Mouse (Mus musculus): ENCODE measurements at regions not wholly inside any gene's neighbourhood (a gene's known extent, or its start where the extent isn't known, plus 50 kb on each side); places are given as distances from the start of the nearest gene placed in this dataset.
A peak's percentile ranks its signal among the peaks of the same experiment; 100 is the strongest.

DNA sequence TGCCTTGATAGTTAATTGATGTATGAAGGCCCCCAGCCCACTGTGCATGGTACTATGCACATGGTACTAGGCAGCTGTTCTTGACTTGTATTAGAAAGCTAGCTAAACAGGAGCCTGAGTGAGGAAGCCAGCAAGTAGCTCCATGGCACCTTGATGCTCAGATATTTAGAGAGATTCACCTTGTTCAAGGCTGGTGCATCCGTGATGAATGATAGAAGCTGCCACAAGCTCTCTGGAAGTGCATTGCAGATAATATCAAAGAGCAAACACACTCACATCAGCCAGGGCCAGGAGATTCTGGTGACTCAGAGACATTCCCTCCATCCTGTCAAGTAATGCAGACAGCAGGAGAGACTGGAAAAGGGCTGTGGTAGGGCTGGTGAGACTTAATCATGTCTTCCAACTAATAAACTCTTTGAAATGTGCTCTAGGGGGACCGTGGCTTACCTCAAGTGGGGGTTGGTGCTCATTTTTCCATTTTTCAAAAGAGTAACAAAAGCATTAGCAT is 166.1 kb downstream of the Qdpr start:
- Histone ChIP-seq H3K4me1 (replicated peaks; ENCODE audit: control insufficient read depth, insufficient read depth, low read length) (peaks cover 4% of the 10 kb centered on the region), H3K4me3 (ENCODE audit: low read length) (no peak overlapping the region), H3K9me3 (ENCODE audit: control insufficient read depth, low read length) (no peaks in the 10 kb centered on the region), H3K9ac (ENCODE audit: low read length) (no peak overlapping the region), H3K27me3 (ENCODE audit: control insufficient read depth, insufficient read depth, low read depth, low read length) (no peaks in the 10 kb centered on the region), H3K36me3 (ENCODE audit: control insufficient read depth, insufficient read depth, low read length) (no peaks in the 10 kb centered on the region), H3K4me2 (ENCODE audit: low read depth, low read length) (no peak overlapping the region), H3K27ac (ENCODE audit: low read length) (no peak overlapping the region)
- WGBS: 50% methylated on average over 2 of the region's 2 CpGs
- ATAC-seq (ENCODE audit: low read depth): no peak

GRCm38 (mm10) chr5:45282207-45282930 is 167.7 kb downstream of the Qdpr start:
- Histone ChIP-seq H3K9ac (ENCODE audit: low read length) (no peak overlapping the region), H3K36me3 (ENCODE audit: control insufficient read depth, insufficient read depth, low read length) (no peaks in the 10 kb centered on the region), H3K4me3 (ENCODE audit: low read length) (no peak overlapping the region), H3K4me1 (replicated peaks; ENCODE audit: control insufficient read depth, insufficient read depth, low read length) (peaks cover 9% of the 10 kb centered on the region), H3K9me3 (ENCODE audit: control insufficient read depth, low read length) (no peaks in the 10 kb centered on the region), H3K27ac (ENCODE audit: low read length) (no peak overlapping the region), H3K4me2 (ENCODE audit: low read depth, low read length) (no peak overlapping the region), H3K27me3 (ENCODE audit: control insufficient read depth, insufficient read depth, low read depth, low read length) (no peaks in the 10 kb centered on the region)
- ATAC-seq (ENCODE audit: low read depth): no peak
- 55% methylated on average over 9 of the region's 9 CpGs for WGBS

GRCm38 (mm10) chr5:45278571-45278970 is 171.5 kb downstream of the Qdpr start:
- ATAC-seq (ENCODE audit: low read depth): peak; percentile 88
- H3K4me2 ChIP-seq (ENCODE audit: low read depth, low read length): peak overlapping the region; percentile 79
- H3K4me3 ChIP-seq (ENCODE audit: low read length): peak overlapping the region; percentile 48
- under 1% methylated on average over 9 of the region's 9 CpGs for WGBS
- H3K27ac ChIP-seq (ENCODE audit: low read length): no peak overlapping the region
- H3K4me1 ChIP-seq (replicated peaks; ENCODE audit: control insufficient read depth, insufficient read depth, low read length): peaks cover 9% of the 10 kb centered on the region
- H3K27me3 ChIP-seq (ENCODE audit: control insufficient read depth, insufficient read depth, low read depth, low read length): no peaks in the 10 kb centered on the region
- H3K9me3 ChIP-seq (ENCODE audit: control insufficient read depth, low read length): no peaks in the 10 kb centered on the region
- no peak overlapping the region for H3K9ac ChIP-seq (ENCODE audit: low read length)
- H3K36me3 ChIP-seq (ENCODE audit: control insufficient read depth, insufficient read depth, low read length): no peaks in the 10 kb centered on the region

DNA sequence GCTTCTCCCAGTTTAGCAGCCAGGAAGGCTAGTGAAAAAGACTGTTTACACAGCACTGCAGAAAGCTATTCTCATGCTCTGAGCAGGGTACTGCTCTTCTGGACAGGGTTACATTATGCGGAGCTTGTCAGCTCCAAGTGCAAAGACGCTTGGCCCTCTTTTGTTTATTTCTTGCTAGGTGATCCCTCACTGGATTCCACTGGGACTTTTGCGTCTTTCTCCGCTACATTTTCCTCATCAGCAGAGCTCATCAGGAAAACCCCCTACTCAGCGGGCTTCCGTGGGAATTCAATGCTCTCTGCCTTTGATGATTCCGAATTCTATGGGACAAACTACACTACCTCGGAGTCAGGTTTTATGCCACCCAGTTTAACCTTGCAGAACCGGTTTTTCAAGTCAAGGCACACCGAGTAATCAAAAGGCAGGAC is 172.0 kb downstream of the Qdpr start:
- ATAC-seq (ENCODE audit: low read depth): peak; percentile 88
- H3K4me3 ChIP-seq (ENCODE audit: low read length): peak overlapping the region; percentile 48
- peak overlapping the region; percentile 33 for H3K27ac ChIP-seq (ENCODE audit: low read length)
- peaks cover 9% of the 10 kb centered on the region for H3K4me1 ChIP-seq (replicated peaks; ENCODE audit: control insufficient read depth, insufficient read depth, low read length)
- H3K27me3 ChIP-seq (ENCODE audit: control insufficient read depth, insufficient read depth, low read depth, low read length): no peaks in the 10 kb centered on the region
- under 1% methylated on average over 10 of the region's 10 CpGs for WGBS
- H3K4me2 ChIP-seq (ENCODE audit: low read depth, low read length): peak overlapping the region; percentile 79
- H3K36me3 ChIP-seq (ENCODE audit: control insufficient read depth, insufficient read depth, low read length): no peaks in the 10 kb centered on the region
- peak overlapping the region; percentile 45; the same call in 1 of the 2 replicates for H3K9ac ChIP-seq (ENCODE audit: low read length)
- H3K9me3 ChIP-seq (ENCODE audit: control insufficient read depth, low read length): no peaks in the 10 kb centered on the region

DNA sequence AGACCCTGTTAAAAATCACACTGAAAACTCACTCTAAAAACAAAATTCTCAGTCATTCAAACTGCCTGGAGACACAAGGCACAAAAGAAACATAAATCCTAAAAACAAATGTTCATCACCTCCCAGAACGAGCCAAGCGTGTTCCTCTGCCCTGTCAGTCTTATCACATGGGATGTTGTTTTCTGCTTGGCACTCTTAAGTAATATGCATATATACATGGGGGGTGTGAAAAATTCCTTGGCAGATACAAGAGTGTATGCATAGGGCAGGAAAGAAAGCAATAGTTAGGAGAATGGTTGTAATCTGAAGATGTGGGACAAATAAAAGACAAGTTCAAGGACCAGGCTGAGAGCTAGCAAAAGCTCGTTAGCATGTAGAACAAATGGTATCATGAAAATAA is 179.4 kb downstream of the Qdpr start:
- Histone ChIP-seq H3K4me1 (replicated peaks; ENCODE audit: control insufficient read depth, insufficient read depth, low read length) (no peaks in the 10 kb centered on the region), H3K36me3 (ENCODE audit: control insufficient read depth, insufficient read depth, low read length) (no peaks in the 10 kb centered on the region), H3K27me3 (ENCODE audit: control insufficient read depth, insufficient read depth, low read depth, low read length) (no peaks in the 10 kb centered on the region), H3K27ac (ENCODE audit: low read length) (no peak overlapping the region), H3K4me3 (ENCODE audit: low read length) (no peak overlapping the region), H3K4me2 (ENCODE audit: low read depth, low read length) (no peak overlapping the region), H3K9ac (ENCODE audit: low read length) (no peak overlapping the region), H3K9me3 (ENCODE audit: control insufficient read depth, low read length) (no peaks in the 10 kb centered on the region)
- no peak for ATAC-seq (ENCODE audit: low read depth)
- 68% methylated on average over 3 of the region's 3 CpGs for WGBS

- H3K4me2 ChIP-seq (ENCODE audit: low read depth, low read length): no peak overlapping the region
- H3K27ac ChIP-seq (ENCODE audit: low read length): no peak overlapping the region
- H3K36me3 ChIP-seq (ENCODE audit: control insufficient read depth, insufficient read depth, low read length): no peaks in the 10 kb centered on the region
- H3K4me3 ChIP-seq (ENCODE audit: low read length): no peak overlapping the region
- no peaks in the 10 kb centered on the region for H3K27me3 ChIP-seq (ENCODE audit: control insufficient read depth, insufficient read depth, low read depth, low read length)
- no peaks in the 10 kb centered on the region for H3K9me3 ChIP-seq (ENCODE audit: control insufficient read depth, low read length)
- H3K4me1 ChIP-seq (replicated peaks; ENCODE audit: control insufficient read depth, insufficient read depth, low read length): no peaks in the 10 kb centered on the region
- H3K9ac ChIP-seq (ENCODE audit: low read length): no peak overlapping the region
- no peak for ATAC-seq (ENCODE audit: low read depth)
- 75% methylated on average over 5 of the region's 5 CpGs for WGBS
These were observed 180.6 kb downstream of the Qdpr start for GRCm38 (mm10) chr5:45269391-45269790.

DNA sequence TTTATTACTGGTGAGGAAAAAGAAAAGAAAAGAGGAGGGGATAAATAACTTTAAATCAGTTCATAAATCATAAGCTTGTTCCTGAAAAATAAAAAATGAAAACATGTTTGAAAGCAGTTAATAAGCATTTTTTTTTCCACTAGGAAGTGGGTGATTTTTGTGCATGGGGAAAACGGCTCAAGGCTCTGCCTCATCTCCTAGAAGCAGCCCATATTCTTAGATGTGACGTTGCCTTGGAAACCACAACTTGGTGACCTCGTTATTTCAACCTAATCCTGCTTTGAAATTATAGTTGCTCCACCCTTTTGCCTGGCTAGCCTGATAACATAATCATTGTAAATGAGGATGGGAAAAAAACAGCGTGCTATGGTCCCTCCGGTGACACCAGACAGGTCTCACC is 183.1 kb downstream of the Qdpr start:
- no peaks in the 10 kb centered on the region for H3K27me3 ChIP-seq (ENCODE audit: control insufficient read depth, insufficient read depth, low read depth, low read length)
- WGBS: 43% methylated on average over 5 of the region's 5 CpGs
- ATAC-seq (ENCODE audit: low read depth): no peak

DNA sequence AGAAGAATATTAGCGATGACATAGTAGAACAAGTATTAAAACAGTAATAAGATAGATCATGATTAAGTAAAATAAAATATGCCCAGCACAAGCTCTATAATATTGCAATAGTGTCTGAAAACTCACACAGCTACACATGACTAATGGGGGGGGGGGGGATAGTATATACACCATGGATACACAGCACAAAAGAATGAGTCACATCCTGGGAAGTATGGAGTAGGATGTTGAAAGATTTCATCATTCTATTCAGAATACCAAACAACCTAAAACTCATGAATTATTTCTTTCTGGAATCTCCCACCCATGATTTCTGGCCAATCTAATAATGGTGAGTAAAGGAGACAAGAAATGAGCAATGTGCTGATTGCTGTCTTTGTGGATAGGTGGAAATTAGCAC is 191.6 kb downstream of the Qdpr start:
- H3K9me3 ChIP-seq (ENCODE audit: control insufficient read depth, low read length): no peaks in the 10 kb centered on the region
- H3K4me2 ChIP-seq (ENCODE audit: low read depth, low read length): no peak overlapping the region
- 88% methylated on average over 1 of the region's 1 CpGs for WGBS
- no peak for ATAC-seq (ENCODE audit: low read depth)
- H3K4me1 ChIP-seq (replicated peaks; ENCODE audit: control insufficient read depth, insufficient read depth, low read length): no peaks in the 10 kb centered on the region
- H3K36me3 ChIP-seq (ENCODE audit: control insufficient read depth, insufficient read depth, low read length): no peaks in the 10 kb centered on the region
- H3K27me3 ChIP-seq (ENCODE audit: control insufficient read depth, insufficient read depth, low read depth, low read length): no peaks in the 10 kb centered on the region
- H3K9ac ChIP-seq (ENCODE audit: low read length): no peak overlapping the region
- no peak overlapping the region for H3K27ac ChIP-seq (ENCODE audit: low read length)
- no peak overlapping the region for H3K4me3 ChIP-seq (ENCODE audit: low read length)

More for the DNA sequence above, 183.1 kb downstream of the Qdpr start:
- H3K9me3 ChIP-seq (ENCODE audit: control insufficient read depth, low read length): no peaks in the 10 kb centered on the region
- no peak overlapping the region for H3K4me3 ChIP-seq (ENCODE audit: low read length)
- no peaks in the 10 kb centered on the region for H3K4me1 ChIP-seq (replicated peaks; ENCODE audit: control insufficient read depth, insufficient read depth, low read length)
- H3K36me3 ChIP-seq (ENCODE audit: control insufficient read depth, insufficient read depth, low read length): no peaks in the 10 kb centered on the region
- no peak overlapping the region for H3K27ac ChIP-seq (ENCODE audit: low read length)
- H3K9ac ChIP-seq (ENCODE audit: low read length): no peak overlapping the region
- no peak overlapping the region for H3K4me2 ChIP-seq (ENCODE audit: low read depth, low read length)

GRCm38 (mm10) chr5:45256256-45256999 is 193.6 kb downstream of the Qdpr start:
- no peak overlapping the region for H3K9ac ChIP-seq (ENCODE audit: low read length)
- no peaks in the 10 kb centered on the region for H3K36me3 ChIP-seq (ENCODE audit: control insufficient read depth, insufficient read depth, low read length)
- WGBS: 29% methylated on average over 9 of the region's 9 CpGs
- H3K27ac ChIP-seq (ENCODE audit: low read length): no peak overlapping the region
- H3K27me3 ChIP-seq (ENCODE audit: control insufficient read depth, insufficient read depth, low read depth, low read length): no peaks in the 10 kb centered on the region
- no peaks in the 10 kb centered on the region for H3K9me3 ChIP-seq (ENCODE audit: control insufficient read depth, low read length)
- no peak for ATAC-seq (ENCODE audit: low read depth)
- H3K4me1 ChIP-seq (replicated peaks; ENCODE audit: control insufficient read depth, insufficient read depth, low read length): no peaks in the 10 kb centered on the region
- no peak overlapping the region for H3K4me2 ChIP-seq (ENCODE audit: low read depth, low read length)
- H3K4me3 ChIP-seq (ENCODE audit: low read length): no peak overlapping the region
